Mouse (Mus musculus): ENCODE results near the gene Zbtb20. TPM values are rescaled to one million over a fixed set of nuclear protein-coding genes. Genes with fewer than 3 reads are reported as not detected.
A peak's percentile ranks its signal among the peaks of the same experiment; 100 is the strongest.

Gene Zbtb20
- polyA plus RNA-seq, 1 experiment from 2014 or later = 18.4 TPM

DNA sequence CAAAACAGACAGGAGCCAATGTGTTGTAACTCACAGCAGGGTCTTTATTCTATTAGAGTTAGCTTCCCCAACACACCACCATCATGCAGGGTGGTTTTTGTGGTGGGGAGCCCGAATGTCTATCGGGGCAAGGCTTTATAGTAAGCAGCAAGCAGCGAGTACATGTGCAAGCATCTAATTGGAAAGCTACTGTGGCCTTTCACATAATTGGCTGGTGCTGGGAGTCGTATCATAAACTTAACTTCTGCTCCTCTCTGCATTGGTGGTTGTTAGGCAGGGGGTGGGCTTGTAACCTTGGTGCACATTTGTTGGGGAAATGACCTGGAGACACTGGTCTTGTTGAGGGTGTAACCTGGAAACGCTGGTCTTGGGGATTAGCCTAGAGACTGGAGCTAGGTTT, 207.1 kb downstream of the Zbtb20 start:
- Histone ChIP-seq H3K27ac (ENCODE audit: low read length) (no peak overlapping the region), H3K4me2 (ENCODE audit: low read depth, low read length) (no peak overlapping the region), H3K27me3 (replicated peaks; ENCODE audit: control insufficient read depth, insufficient read depth, low read length) (no peaks in the 10 kb centered on the region), H3K4me3 (ENCODE audit: low read length) (no peak overlapping the region), H3K9me3 (ENCODE audit: control insufficient read depth, low read length) (no peaks in the 10 kb centered on the region), H3K9ac (ENCODE audit: low read depth, low read length) (no peak overlapping the region), H3K36me3 (ENCODE audit: control insufficient read depth, insufficient read depth, low read length) (no peaks in the 10 kb centered on the region), H3K4me1 (ENCODE audit: control insufficient read depth, insufficient read depth, low read length) (peaks cover 6% of the 10 kb centered on the region)
- no peak for ATAC-seq
- 86% methylated on average over 5 of the region's 5 CpGs for WGBS

- Histone ChIP-seq H3K4me2 (ENCODE audit: low read depth, low read length) (no peak overlapping the region), H3K4me3 (ENCODE audit: low read length) (no peak overlapping the region), H3K9me3 (ENCODE audit: control insufficient read depth, low read length) (no peaks in the 10 kb centered on the region), H3K36me3 (ENCODE audit: control insufficient read depth, insufficient read depth, low read length) (no peaks in the 10 kb centered on the region), H3K27ac (ENCODE audit: low read length) (no peak overlapping the region), H3K27me3 (replicated peaks; ENCODE audit: control insufficient read depth, insufficient read depth, low read length) (no peaks in the 10 kb centered on the region), H3K9ac (ENCODE audit: low read depth, low read length) (no peak overlapping the region), H3K4me1 (ENCODE audit: control insufficient read depth, insufficient read depth, low read length) (no peaks in the 10 kb centered on the region)
- peak; percentile 65 for ATAC-seq
- 73% methylated on average over 3 of the region's 3 CpGs for WGBS
Measured at GRCm38 (mm10) chr16:43090188-43090587, 214.5 kb downstream of the Zbtb20 start.

GRCm38 (mm10) chr16:43094161-43094560, 218.5 kb downstream of the Zbtb20 start:
- H3K4me3 ChIP-seq (ENCODE audit: low read length) = no peak overlapping the region
- no peaks in the 10 kb centered on the region for H3K9me3 ChIP-seq (ENCODE audit: control insufficient read depth, low read length)
- H3K27ac ChIP-seq (ENCODE audit: low read length) = no peak overlapping the region
- H3K27me3 ChIP-seq (replicated peaks; ENCODE audit: control insufficient read depth, insufficient read depth, low read length) = no peaks in the 10 kb centered on the region
- no peak overlapping the region for H3K4me2 ChIP-seq (ENCODE audit: low read depth, low read length)
- no peak for ATAC-seq
- H3K4me1 ChIP-seq (ENCODE audit: control insufficient read depth, insufficient read depth, low read length) = no peaks in the 10 kb centered on the region
- no peak overlapping the region for H3K9ac ChIP-seq (ENCODE audit: low read depth, low read length)
- no peaks in the 10 kb centered on the region for H3K36me3 ChIP-seq (ENCODE audit: control insufficient read depth, insufficient read depth, low read length)
- 91% methylated on average over 1 of the region's 1 CpGs for WGBS

- Histone ChIP-seq H3K36me3 (ENCODE audit: control insufficient read depth, insufficient read depth, low read length) (no peaks in the 10 kb centered on the region), H3K4me3 (ENCODE audit: low read length) (no peak overlapping the region), H3K9me3 (ENCODE audit: control insufficient read depth, low read length) (no peaks in the 10 kb centered on the region), H3K27me3 (replicated peaks; ENCODE audit: control insufficient read depth, insufficient read depth, low read length) (no peaks in the 10 kb centered on the region), H3K4me1 (ENCODE audit: control insufficient read depth, insufficient read depth, low read length) (no peaks in the 10 kb centered on the region), H3K27ac (ENCODE audit: low read length) (no peak overlapping the region), H3K4me2 (ENCODE audit: low read depth, low read length) (no peak overlapping the region), H3K9ac (ENCODE audit: low read depth, low read length) (no peak overlapping the region)
- 84% methylated on average over 6 of the region's 6 CpGs for WGBS
- ATAC-seq = no peak
Measured at GRCm38 (mm10) chr16:43094756-43095155, 219.1 kb downstream of the Zbtb20 start.

GRCm38 (mm10) chr16:43096040-43096439, 220.4 kb downstream of the Zbtb20 start:
- no peak overlapping the region for H3K9ac ChIP-seq (ENCODE audit: low read depth, low read length)
- H3K36me3 ChIP-seq (ENCODE audit: control insufficient read depth, insufficient read depth, low read length) = no peaks in the 10 kb centered on the region
- no peak for ATAC-seq
- H3K9me3 ChIP-seq (ENCODE audit: control insufficient read depth, low read length) = no peaks in the 10 kb centered on the region
- H3K4me1 ChIP-seq (ENCODE audit: control insufficient read depth, insufficient read depth, low read length) = no peaks in the 10 kb centered on the region
- H3K4me3 ChIP-seq (ENCODE audit: low read length) = no peak overlapping the region
- H3K27me3 ChIP-seq (replicated peaks; ENCODE audit: control insufficient read depth, insufficient read depth, low read length) = no peaks in the 10 kb centered on the region
- no peak overlapping the region for H3K4me2 ChIP-seq (ENCODE audit: low read depth, low read length)
- no peak overlapping the region for H3K27ac ChIP-seq (ENCODE audit: low read length)

DNA sequence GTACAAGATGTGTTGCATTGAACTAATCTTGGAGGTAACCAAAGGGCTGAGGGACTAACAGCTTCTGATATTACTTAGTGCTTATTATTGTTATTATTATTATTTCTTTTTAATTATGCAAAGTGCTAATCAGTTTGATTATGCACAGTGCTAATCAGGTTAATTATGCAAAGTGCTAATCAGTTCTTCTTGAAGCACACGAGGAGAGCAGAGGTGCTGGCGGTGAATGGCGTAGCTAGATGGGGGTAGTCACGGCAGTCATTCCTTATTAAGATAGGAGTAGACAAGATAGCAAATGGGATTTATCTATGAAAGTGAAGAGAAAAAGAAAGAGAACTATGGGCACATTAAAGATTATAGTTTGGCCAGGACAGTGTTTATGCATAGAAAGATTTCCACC, 222.5 kb downstream of the Zbtb20 start:
- Histone ChIP-seq H3K36me3 (ENCODE audit: control insufficient read depth, insufficient read depth, low read length) (no peaks in the 10 kb centered on the region), H3K27me3 (replicated peaks; ENCODE audit: control insufficient read depth, insufficient read depth, low read length) (no peaks in the 10 kb centered on the region), H3K4me1 (ENCODE audit: control insufficient read depth, insufficient read depth, low read length) (no peaks in the 10 kb centered on the region), H3K9ac (ENCODE audit: low read depth, low read length) (no peak overlapping the region), H3K4me3 (ENCODE audit: low read length) (no peak overlapping the region), H3K4me2 (ENCODE audit: low read depth, low read length) (no peak overlapping the region), H3K9me3 (ENCODE audit: control insufficient read depth, low read length) (no peaks in the 10 kb centered on the region), H3K27ac (ENCODE audit: low read length) (no peak overlapping the region)
- 92% methylated on average over 4 of the region's 4 CpGs for WGBS
- no peak for ATAC-seq

GRCm38 (mm10) chr16:43098666-43099065, 223.0 kb downstream of the Zbtb20 start:
- no peak overlapping the region for H3K9ac ChIP-seq (ENCODE audit: low read depth, low read length)
- no peak for ATAC-seq
- WGBS = 76% methylated on average over 5 of the region's 5 CpGs
- no peak overlapping the region for H3K4me3 ChIP-seq (ENCODE audit: low read length)
- H3K4me1 ChIP-seq (ENCODE audit: control insufficient read depth, insufficient read depth, low read length) = no peaks in the 10 kb centered on the region
- H3K27me3 ChIP-seq (replicated peaks; ENCODE audit: control insufficient read depth, insufficient read depth, low read length) = no peaks in the 10 kb centered on the region
- no peak overlapping the region for H3K4me2 ChIP-seq (ENCODE audit: low read depth, low read length)
- H3K9me3 ChIP-seq (ENCODE audit: control insufficient read depth, low read length) = no peaks in the 10 kb centered on the region
- H3K36me3 ChIP-seq (ENCODE audit: control insufficient read depth, insufficient read depth, low read length) = no peaks in the 10 kb centered on the region
- H3K27ac ChIP-seq (ENCODE audit: low read length) = no peak overlapping the region

DNA sequence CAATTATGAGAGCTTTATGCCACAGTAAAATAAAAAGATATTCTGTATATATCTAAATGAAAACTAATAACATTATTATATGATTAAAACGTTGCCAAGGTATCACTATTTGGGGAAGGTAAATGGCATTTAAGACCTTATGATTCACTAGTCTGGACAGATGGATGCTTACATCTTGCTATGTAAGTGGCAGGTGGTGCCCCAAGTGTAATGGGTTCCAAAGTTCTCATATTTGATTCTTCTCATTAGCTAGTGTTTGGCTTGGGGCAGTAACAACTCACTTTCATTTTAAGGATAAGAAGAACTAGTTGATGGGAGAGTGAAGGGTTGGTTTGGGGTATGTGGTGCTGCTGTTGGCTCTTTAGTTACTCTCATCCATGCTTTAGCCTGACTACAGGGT, 235.6 kb downstream of the Zbtb20 start:
- no peak overlapping the region for H3K27ac ChIP-seq (ENCODE audit: low read length)
- no peaks in the 10 kb centered on the region for H3K4me1 ChIP-seq (ENCODE audit: control insufficient read depth, insufficient read depth, low read length)
- no peak overlapping the region for H3K9ac ChIP-seq (ENCODE audit: low read depth, low read length)
- no peak overlapping the region for H3K4me3 ChIP-seq (ENCODE audit: low read length)
- no peaks in the 10 kb centered on the region for H3K27me3 ChIP-seq (replicated peaks; ENCODE audit: control insufficient read depth, insufficient read depth, low read length)
- H3K9me3 ChIP-seq (ENCODE audit: control insufficient read depth, low read length) = no peaks in the 10 kb centered on the region
- H3K36me3 ChIP-seq (ENCODE audit: control insufficient read depth, insufficient read depth, low read length) = no peaks in the 10 kb centered on the region
- no peak for ATAC-seq
- 70% methylated on average over 1 of the region's 1 CpGs for WGBS
- H3K4me2 ChIP-seq (ENCODE audit: low read depth, low read length) = no peak overlapping the region

DNA sequence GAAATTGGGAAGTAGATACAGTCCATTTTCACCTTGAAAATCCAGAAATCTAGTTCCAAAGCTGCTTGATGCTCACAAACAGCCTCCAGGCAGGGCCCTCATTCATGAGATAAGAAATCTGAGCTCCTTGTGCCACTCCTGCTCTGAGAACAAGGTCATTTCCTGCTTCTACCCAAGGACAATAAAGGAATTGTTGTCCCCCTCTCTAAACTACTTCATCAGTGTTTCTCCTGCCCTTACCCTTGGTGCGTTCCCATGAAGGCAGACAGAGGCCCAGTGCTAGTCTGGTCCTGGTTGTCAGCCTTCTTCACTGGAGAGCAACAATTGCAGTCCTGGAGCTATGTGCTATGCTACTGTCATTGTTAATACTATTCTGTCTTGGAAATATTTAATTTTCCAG, 238.3 kb downstream of the Zbtb20 start:
- Histone ChIP-seq H3K9me3 (ENCODE audit: control insufficient read depth, low read length) (no peaks in the 10 kb centered on the region), H3K27me3 (replicated peaks; ENCODE audit: control insufficient read depth, insufficient read depth, low read length) (no peaks in the 10 kb centered on the region), H3K4me2 (ENCODE audit: low read depth, low read length) (no peak overlapping the region), H3K9ac (ENCODE audit: low read depth, low read length) (no peak overlapping the region), H3K4me1 (ENCODE audit: control insufficient read depth, insufficient read depth, low read length) (no peaks in the 10 kb centered on the region), H3K27ac (ENCODE audit: low read length) (peak overlapping the region; percentile 23; the same call in 1 of the 2 replicates), H3K36me3 (ENCODE audit: control insufficient read depth, insufficient read depth, low read length) (no peaks in the 10 kb centered on the region), H3K4me3 (ENCODE audit: low read length) (no peak overlapping the region)
- 46% methylated on average over 1 of the region's 1 CpGs for WGBS
- peak; percentile 86 for ATAC-seq

GRCm38 (mm10) chr16:43129966-43130365, 254.3 kb downstream of the Zbtb20 start:
- 85% methylated on average over 4 of the region's 4 CpGs for WGBS
- H3K36me3 ChIP-seq (ENCODE audit: control insufficient read depth, insufficient read depth, low read length) = no peaks in the 10 kb centered on the region
- H3K4me2 ChIP-seq (ENCODE audit: low read depth, low read length) = no peak overlapping the region
- H3K4me1 ChIP-seq (ENCODE audit: control insufficient read depth, insufficient read depth, low read length) = no peaks in the 10 kb centered on the region
- no peak overlapping the region for H3K27ac ChIP-seq (ENCODE audit: low read length)
- H3K27me3 ChIP-seq (replicated peaks; ENCODE audit: control insufficient read depth, insufficient read depth, low read length) = no peaks in the 10 kb centered on the region
- H3K9me3 ChIP-seq (ENCODE audit: control insufficient read depth, low read length) = no peaks in the 10 kb centered on the region
- H3K4me3 ChIP-seq (ENCODE audit: low read length) = no peak overlapping the region
- no peak overlapping the region for H3K9ac ChIP-seq (ENCODE audit: low read depth, low read length)
- ATAC-seq = no peak

Data from intestine, embryonic 16.5 days (tissue).